Mouse (Mus musculus): Measurements from ENCODE around the gene Pax2.

DNA sequence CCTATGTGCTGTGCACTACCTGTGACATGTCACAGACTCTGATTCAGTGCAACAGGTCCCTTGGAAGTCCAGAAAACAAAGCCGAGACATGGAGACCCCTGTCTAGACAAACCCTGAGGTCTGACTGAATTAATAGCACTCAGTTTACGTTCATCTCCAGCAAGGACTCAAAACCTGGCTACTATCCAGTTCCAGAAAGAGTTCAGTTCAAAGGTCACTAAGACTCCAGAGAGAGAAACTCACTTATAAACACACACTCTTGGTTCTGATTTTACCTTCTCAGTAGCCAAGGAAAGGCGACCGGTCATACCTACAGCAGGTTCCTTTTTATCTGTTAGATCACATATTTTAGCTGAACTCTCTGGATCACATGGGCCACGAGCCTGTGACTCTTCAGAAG lies 43.3 kb downstream of the Pax2 start:
- TF ChIP-seq CTCF (IDR thresholded peaks at IDR 0.05; ENCODE audit: borderline replicate concordance, extremely low read depth, insufficient read depth, insufficient read length) = no peak
- TF ChIP-seq POLR2A (IDR thresholded peaks at IDR 0.05; ENCODE audit: borderline replicate concordance, extremely low read depth, insufficient read depth, insufficient read length, poor library complexity, severe bottlenecking) = no peak
